Mouse (Mus musculus): ENCODE measurements around the gene Pum2.

- TF ChIP-seq CTCF (IDR thresholded peaks at IDR 0.05; ENCODE audit: borderline replicate concordance, extremely low read depth, insufficient read depth, insufficient read length) = no peak
- no peak for TF ChIP-seq POLR2A (IDR thresholded peaks at IDR 0.05; ENCODE audit: borderline replicate concordance, extremely low read depth, insufficient read depth, insufficient read length, poor library complexity, severe bottlenecking)
These were observed 119.6 kb downstream of the Pum2 start for GRCm38 (mm10) chr12:8793410-8794051.

All from brain, embryonic 14.5 days (tissue).